Mouse (Mus musculus): ENCODE measurements at regions not wholly inside any gene's neighbourhood (a gene's known extent, or its start where the extent isn't known, plus 50 kb on each side); places are given as distances from the start of the nearest gene placed in this dataset.

DNA sequence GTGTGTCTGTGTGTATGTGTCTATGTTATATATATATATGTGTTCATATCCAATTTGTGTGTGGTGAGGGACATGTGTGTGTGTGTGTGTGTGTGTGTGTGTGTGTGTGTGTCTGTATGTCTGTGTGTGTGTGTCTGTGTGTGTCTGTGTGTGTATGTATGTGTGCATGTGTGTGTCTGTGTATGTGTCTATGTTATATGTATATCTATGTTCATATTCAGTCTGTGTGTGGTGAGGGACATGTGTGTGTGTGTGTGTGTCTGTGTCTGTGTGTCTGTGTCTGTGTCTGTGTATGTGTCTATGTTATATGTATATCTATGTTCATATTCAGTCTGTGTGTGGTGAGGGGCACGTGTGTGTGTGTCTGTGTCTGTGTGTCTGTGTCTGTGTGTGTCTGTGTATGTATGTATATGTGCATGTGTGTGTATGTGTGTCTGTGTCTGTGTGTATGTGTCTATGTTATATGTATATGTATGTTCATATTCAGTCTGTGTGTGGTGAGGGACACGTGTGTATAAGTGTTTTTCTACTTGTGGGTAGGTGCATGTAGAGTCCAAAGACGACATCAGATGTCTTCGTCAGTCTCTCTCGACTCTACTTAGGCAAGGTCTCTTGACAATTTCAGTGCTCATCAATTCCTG is 370.5 kb upstream of the Slc7a11 start:
- DNase-seq: no peak

DNA sequence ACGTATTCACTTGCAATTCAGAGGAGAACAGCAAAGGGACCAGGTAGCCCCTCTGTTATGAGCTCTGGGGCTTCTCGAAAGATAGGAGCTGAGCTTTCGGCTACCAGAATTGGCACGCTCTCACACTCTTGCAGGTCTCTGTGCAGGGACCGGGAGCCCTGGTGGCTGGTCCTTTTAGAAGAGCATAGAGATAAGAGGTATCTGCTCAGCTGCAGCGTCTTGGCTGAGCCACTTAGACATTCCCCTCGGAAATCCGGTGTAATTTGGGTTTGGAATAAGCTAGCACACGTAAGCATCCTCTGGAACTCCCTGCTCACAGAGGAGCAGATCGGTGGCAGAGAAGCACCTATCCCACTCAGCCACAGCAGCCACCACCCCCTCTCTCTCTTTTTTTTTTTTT is 372.3 kb upstream of the Slc7a11 start:
- DNase-seq: no peak

DNA sequence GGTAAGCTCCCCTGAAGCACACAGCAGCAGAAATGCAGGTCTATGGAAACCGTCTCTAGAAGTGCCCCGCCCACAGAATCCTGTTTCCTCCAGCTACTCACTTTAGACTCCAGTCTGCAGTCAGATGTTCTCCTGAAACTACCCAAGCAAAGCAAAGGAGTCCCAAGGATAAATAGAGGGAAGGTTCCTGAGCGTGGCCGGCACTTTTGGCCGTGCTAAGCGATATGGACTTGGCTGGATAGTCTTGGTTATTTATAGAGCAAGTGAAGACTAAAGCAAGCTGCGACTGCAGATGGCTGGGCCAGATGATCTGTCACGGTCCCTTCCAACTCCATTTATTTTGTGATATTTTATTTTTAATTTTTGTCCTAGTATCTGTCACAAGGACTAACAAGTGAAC is 373.1 kb upstream of the Slc7a11 start:
- DNase-seq: no peak

DNA sequence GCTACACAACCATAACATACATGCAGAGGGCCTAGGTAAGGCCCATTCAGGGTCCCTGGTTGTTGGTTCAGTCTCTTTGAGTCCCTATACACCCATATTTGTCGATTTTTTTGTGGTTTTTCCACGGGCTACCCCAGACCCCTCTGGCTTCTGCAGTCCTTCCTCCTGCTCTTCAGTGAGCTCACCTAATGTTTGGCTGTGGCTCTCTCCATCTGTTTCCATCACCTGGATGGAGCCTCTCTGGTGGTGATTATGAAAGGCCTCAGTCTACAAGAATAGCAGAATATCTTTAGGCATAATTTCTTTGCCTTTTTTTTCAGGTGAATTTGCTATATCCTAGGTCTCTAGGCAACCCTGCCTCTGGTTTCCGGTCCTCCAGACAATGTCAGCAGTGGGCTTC is 373.9 kb upstream of the Slc7a11 start:
- DNase-seq: no peak

DNA sequence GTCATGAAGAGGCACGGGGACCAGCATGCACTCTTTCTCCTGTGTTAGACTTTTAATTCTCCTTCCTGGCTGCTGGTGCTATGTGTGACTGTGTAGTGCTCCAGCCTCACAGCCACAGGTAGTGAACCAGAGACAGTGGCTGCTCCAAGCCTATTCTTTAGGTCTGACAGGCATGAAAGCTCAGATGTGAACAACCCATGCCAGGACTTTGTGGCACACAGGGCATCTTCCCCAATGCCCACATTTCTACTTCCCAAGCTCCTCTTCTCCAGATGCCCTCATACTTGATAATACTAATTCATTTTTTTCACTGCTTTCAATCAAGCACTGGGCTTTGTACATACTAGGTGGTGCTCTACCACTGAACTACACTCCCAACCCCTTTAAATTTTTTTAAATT is 377.4 kb upstream of the Slc7a11 start:
- no peak for DNase-seq

DNA sequence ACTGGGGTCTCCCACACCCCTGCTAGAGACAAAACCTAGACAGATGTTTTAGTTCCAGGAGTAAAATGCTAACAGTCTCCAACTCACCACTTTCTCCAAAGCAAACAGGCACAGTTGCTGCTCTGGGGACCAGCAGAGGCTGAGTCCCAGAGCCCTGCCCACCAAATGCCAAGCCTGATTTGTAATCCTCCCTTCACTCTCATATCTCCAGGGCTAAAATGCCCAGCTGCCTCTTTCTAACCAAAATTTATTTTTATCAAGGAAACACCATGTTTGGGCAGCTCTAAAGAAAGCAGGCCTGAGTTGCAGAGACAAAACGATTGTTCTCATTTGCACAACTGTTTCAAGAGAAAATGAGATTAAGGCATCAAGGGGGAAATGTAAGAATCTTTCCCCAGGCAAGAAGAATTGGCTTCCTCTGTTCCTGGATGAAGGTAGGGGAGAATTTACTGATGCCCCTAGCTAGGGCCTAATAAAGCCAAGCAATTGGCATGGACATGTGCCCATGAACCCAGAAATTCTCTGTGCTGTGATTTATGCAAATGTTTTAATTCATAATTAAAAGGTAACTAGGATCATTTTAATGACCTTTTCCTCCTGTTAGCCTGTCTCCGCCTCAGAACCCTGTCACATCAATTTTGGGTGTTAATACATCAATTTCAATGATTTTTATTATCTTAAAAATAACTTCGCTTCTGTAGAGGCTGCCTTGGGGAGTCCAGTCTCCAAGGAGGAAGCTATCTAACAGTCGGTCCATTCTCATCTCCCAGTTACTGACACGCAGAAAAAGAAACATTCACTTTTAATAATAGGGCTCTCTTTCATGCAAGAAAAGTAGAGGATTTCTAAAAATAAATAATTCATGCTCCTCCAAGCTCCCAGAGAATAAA is 382.4 kb upstream of the Slc7a11 start:
- no peak for DNase-seq

DNA sequence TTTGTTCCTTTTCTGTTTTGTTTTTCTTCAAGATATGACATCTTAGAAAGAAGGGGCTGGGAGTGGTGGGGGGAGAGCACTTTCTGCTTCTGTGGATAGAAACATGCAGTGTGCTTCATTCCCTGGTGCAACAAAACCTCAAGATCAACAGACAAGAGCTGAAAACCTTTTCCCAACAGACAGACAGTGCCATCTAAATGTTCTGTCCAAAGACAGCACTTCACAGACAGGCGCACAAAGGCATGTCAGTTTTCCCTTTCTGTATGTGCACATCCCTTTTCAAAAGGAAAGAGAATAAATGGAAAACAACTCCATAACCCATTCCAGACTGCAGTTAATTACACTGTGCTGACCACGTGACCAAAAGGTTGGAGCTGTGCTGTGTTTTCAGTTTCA is 383.0 kb upstream of the Slc7a11 start:
- DNase-seq: no peak

DNA sequence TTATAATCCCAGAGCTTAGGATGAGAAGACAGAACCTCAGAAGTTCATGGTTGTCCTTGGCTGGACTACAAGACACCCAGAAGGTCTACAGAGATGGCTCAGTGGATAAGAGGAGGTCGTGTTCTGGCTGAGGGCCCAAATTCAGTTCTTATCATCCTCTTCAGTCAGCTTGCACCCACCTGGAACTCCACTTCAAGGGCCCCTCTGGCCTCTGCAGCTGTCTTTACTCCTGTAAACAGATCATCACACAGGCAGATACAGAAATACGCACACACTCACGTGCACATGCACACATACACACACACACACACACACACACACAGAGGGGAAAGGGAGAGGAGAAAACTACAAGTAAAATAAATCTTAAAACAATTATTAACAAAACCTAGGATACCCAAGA is 385.8 kb upstream of the Slc7a11 start:
- DNase-seq: no peak

DNA sequence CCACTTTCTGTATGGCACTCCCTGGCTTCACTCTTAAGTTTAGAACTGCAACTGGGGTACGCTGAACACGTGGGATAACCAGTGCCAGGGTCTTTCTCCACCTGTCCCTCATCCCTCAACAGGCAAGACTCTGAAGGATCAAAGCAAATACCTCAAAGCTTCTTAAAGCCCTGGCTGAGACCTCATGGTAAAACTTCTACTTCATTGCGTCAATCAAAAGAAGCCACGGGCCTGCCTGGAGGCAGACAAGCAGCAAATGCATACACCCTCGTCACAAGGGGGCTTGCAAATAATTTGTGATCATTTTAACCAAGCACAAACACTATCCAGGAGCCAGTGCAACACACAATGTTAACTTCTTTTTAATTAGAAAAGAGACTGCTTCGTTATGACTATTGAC is 387.0 kb upstream of the Slc7a11 start:
- DNase-seq: no peak

DNA sequence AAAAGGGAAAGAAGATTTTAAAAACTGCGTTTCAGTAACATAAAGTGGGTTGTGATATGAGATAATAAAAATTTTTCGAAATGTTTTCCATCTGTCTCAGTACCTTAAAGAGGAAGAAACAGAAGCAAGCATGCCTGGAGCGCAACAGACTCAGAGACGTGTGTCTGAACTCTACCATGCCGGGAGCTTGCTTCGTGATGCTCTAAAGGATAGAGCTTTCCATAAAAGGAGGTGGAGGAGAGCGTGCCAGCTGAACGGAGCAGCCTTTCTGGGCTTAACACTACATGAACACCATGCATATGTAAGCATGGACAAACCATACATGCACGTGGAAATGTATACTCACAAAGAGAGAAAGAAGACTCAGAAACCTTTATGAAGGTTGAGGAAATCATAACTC is 387.5 kb upstream of the Slc7a11 start:
- DNase-seq: no peak

DNA sequence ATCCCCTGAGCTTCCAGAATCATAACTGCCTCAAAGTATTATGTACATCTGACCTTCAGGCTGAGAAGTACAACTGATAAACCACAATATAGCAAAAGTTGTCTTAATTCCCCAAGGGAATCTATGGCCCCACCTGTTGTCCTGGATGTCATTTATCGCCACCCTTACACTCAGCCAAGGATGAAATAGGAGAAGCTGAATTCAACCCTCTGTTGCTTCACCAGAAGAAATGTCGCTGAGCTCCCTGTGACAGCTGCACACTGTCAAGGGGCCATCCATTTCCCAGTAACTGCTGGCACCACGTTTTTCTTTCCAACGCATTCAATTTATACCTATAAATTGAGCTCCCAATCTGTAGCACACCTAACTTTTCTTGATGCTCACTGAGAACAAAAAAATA is 382.0 kb upstream of the Noct start:
- DNase-seq: no peak

DNA sequence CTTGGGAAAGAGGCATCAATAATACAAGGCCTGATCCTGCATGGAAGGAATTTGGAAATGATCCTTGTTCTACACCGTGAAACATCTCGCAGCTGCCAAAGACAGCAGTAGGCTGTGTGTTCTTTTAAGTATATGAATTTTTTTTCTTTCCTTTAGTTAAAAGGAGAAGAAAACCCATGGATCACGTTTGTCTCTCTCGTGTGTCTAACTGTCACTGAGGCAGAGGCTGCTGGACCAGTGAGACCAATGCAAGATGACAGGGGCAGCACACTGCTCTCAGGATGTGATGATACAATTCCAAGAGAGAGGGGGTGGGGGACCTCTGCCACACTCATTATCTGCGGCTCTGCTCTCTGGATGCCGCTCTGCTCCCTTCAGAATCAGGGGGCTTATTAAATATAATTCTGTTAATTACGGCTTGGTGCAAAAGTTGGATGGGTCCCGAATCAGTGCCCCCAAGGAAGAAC is 379.4 kb upstream of the Noct start:
- DNase-seq: no peak

DNA sequence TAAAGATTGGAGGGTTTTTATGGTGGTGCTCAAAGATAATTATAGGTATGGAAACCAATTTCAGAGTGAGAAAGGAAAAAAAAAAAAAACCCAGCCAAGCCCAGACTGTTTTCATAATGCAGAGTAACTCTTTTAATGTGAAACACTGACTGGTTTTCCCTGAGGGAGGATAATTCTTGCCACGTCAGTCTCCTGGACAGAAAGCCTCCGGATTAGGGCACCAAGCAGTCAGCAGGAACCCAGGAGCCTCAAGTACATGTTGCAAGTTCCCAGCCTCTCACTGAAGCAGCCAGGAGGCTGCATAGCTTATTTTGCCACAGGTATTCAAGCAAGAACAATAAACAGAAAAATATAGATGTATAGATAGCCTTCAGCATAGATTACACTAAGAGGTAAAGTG is 378.9 kb upstream of the Noct start:
- no peak for DNase-seq

DNA sequence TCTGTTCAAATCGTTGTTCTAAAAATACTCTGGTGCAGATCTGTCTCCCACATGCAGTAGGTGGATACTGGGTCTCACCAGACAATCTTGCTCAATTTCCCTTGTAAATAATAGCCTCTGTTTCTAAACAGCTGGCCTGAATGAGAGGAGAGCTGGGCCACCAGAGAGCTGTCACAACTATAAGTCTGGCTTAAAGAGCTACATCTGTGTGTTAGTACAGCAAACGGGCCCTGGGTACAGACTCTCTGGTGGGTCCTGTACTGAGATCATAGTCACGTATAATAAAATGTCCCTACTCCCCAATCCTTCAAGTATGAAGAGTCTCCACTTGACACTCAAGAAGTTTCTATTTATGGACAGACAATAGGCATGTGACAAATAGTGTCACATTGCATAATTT is 375.7 kb upstream of the Noct start:
- no peak for DNase-seq

DNA sequence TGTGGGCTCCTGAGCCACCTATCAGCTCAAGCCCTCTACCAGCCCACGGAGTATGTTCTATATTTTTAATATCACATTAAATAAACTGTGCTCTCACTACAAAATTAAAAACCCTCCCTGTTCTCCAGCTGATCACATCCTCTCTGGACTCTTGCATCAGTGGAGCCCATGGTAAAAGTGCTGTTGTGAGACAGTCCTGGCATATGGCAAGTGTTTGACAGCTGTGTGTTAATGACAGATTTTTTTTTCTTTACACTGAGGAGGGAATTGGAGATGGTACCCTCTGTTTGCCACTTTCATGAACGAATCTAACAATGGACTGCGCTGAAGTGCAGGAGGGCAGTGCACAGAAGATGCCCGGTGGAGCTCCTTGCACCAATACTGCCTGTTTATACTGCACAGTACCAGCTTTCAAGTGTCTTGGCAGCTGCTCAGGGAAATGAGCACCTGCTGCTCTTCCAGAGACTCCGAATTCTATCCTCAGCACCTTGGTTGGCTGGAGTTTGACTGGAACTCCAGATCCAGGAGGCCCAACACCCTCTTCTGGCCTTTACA is 373.1 kb upstream of the Noct start:
- no peak for DNase-seq

DNA sequence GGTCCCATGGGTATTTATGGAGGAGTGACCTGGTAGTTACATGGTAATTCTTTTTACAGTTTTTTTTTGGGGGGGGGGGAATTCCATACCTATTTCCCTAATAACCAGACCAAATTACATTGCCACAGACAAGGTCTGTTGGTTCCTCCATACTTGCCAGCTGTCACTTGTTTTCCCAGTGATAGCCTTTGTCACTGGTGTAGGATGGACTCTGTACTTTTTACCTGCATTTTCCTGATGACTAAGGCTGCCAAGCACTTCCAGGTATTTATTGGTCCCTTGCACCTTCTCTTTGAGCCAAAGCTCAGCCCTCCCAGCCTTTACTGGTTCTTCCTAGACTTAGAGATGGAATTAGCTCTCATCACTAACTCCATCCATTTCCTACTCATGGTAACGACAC is 357.1 kb upstream of the Noct start:
- DNase-seq: no peak

DNA sequence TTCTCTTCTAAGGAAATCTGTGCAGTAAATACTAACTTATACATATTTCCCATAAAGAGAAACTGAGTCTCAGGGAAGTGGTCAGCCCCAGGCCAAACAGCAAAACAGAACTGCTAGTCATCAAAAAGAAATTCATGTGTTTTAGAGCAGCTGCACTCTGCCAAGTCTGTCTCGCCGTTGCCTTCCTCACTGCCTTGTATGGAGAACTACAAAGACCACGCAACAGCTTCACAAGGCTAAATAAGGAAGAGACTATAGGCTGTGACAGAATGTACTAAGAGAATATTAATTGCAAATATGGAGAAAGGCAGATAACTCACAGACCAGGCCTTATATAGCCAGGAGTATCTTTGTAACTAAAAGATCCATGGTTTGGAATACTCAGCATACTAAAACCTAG is 355.0 kb upstream of the Noct start:
- no peak for DNase-seq

DNA sequence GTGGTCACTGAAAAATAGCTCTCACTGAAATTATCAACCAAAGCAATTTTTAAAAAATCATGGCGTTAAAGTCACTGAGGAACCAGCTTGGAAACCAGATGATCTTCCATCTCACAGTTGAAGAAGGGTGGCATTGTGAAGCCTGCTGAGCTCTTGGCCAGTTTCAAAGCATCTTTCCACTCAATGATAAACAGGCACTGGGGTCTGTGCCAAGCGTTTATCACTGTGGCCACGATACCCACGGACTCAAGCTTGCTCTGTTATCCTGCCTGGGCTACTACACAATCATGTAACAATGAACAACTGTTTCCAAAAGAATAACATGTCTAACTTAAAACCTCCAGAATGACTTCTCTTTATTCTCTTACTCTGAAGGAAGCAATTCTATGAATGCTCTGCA is 345.2 kb upstream of the Noct start:
- DNase-seq: no peak

DNA sequence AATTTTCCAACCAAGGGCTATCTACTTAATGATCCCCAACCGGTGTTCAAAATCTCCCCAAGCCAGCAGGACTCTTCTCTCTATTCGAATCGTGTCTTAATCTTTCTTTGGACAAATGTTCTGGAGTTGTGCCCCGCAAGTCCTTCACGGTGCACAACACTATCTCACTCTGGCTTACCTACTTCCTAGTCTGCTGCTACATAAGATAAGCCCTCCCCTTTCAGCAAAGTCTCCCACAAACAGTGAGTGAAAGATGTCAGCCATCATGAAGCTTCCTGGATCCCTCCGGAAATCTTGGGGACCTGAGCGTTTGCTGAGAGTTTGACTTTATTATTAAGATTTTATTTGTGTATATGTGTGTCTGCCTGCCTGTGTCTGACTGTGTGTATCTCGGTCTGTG is 344.7 kb upstream of the Noct start:
- DNase-seq: no peak

DNA sequence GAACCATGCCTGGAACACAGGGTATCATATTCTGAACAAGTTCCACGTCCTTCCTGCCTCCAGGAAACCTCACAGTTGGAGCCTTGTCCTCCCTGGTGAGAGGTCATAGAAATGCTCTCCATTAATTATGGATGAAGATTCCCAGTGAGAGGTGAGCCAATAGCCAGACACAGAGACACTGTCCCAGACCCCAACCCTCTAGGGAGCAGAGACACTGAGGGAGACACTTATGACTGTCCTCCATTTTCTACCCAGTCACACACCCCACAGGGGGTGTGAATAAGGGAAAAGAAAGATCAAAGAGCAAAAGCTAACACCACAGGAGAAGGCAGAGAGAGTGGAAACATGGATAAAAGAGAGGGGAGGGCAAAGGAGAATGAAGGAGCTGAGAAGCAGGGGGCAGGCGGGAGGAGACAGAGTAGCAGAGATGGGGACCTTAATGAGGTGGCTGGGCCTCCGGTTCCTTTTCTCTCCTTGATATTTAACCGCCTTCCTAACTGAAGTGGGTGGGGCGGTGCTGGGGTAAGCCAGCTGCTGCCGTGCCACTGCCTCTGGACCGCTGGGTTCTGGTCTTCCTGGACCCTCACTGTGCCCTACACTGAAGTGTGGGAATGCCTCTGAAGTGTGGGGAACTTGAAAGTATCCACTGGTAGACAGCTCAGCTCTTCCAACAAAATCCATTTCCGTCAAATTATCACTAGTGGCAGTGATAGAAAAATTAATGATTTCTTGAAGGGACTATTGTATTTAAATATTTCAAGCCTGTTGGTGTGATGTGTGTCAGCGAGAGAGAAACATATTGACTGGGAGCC is 342.6 kb upstream of the Noct start:
- no peak for DNase-seq

DNA sequence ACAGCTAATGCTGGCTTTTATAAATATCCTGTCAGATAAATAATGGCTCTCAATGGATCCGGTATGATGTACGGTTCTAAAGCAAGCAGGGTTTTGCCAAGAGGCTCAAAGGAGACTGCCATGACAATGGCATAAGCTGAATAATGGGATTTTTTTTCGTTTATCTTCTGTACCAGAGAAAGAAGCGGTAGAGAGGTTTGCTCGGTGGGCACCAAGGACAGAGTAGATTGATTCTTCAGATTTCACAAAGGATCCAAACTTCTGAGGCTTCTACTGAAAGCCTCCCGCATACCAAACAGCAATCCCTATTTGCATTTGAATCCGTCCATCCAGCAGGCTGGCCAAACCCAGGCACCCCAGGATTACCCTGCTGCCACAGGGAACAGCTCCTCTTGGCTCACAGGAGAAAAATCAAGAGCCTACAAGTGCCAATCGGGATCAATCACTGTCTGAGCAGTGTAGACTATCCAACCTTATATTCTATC is 342.0 kb upstream of the Noct start:
- no peak for DNase-seq

DNA sequence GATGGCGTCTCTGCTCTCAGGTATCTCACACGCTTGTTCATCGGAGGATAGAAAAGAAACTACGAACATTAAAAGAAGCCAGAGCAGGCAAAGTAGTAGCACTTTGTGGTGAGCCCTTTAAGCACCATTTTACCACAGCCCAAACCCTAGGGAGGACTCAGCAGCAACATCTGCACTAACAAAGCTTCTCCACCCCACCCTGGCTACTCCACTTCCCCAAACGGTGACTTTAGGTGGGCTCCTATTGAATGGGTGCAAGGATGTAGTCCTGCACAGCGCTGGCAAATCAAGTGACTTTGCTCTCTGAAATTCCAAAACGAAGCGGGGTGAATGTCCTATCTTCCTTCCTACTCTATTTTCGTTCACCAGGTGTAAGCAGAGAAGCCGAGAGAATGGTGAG is 337.9 kb upstream of the Noct start:
- no peak for DNase-seq

DNA sequence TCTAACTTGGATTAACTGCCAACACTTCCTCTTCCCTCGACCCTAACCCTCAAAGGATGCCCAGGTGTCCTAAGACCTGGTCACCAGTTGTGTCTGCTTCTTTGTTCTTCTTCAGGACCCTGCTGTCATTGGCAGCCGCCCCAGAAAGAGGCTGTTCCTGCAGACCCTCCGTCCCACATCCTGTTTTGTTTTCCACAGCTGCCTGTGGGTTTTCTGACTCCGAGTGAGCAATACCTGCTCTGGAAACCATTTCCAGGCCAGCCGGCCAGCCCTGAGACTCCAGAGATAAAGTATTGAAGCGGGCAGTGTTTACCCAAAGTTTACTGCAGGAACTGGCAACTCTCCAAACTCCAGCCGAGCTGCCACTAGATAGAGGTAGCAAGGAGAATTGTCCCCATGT is 337.2 kb upstream of the Noct start:
- DNase-seq: no peak

Measured in right cerebral cortex, postnatal 4 days (tissue).